Mouse (Mus musculus) fibroblast of lung, adult 2 months (primary cell): ENCODE measurements around the gene Rxra.

Experiments used
- DNase-seq: peaks from one replicate; pipeline ENCODE4 v3.0.0-alpha.2; 2011; ENCODE audit warnings: low read depth

Gene Rxra

GRCm38 (mm10) chr2:27740091-27740608 lies 63.9 kb downstream of the Rxra start:
- DNase-seq: peak; percentile 96

- DNase-seq: no peak
Measured at GRCm38 (mm10) chr2:27743177-27743576, 66.9 kb downstream of the Rxra start.

- no peak for DNase-seq
Measured at GRCm38 (mm10) chr2:27743863-27744611, 67.8 kb downstream of the Rxra start.

- DNase-seq: peak; percentile 81
Measured at GRCm38 (mm10) chr2:27744612-27745351, 68.5 kb downstream of the Rxra start.

GRCm38 (mm10) chr2:27745673-27746620 lies 69.7 kb downstream of the Rxra start:
- DNase-seq: no peak

GRCm38 (mm10) chr2:27746854-27747253 lies 70.6 kb downstream of the Rxra start:
- DNase-seq: no peak

GRCm38 (mm10) chr2:27748984-27749383 lies 72.7 kb downstream of the Rxra start:
- no peak for DNase-seq

- DNase-seq: no peak
Measured at GRCm38 (mm10) chr2:27750399-27751134, 74.3 kb downstream of the Rxra start.

- DNase-seq: no peak
Measured at GRCm38 (mm10) chr2:27751135-27751519, 74.9 kb downstream of the Rxra start.

GRCm38 (mm10) chr2:27751803-27752202 lies 75.6 kb downstream of the Rxra start:
- no peak for DNase-seq

- DNase-seq: no peak
Measured at GRCm38 (mm10) chr2:27754094-27754493, 77.9 kb downstream of the Rxra start.

- no peak for DNase-seq
Measured at GRCm38 (mm10) chr2:27755986-27756641, 79.9 kb downstream of the Rxra start.

GRCm38 (mm10) chr2:27758414-27759301 lies 82.4 kb downstream of the Rxra start:
- peak; percentile 97 for DNase-seq

GRCm38 (mm10) chr2:27759431-27759830 lies 83.2 kb downstream of the Rxra start:
- no peak for DNase-seq

- DNase-seq: no peak
Measured at GRCm38 (mm10) chr2:27761260-27761995, 85.2 kb downstream of the Rxra start.

- no peak for DNase-seq
Measured at GRCm38 (mm10) chr2:27761996-27762340, 85.7 kb downstream of the Rxra start.

GRCm38 (mm10) chr2:27762509-27762908 lies 86.3 kb downstream of the Rxra start:
- no peak for DNase-seq

- DNase-seq: no peak
Measured at GRCm38 (mm10) chr2:27762920-27763780, 86.9 kb downstream of the Rxra start.
